Mouse (Mus musculus): ENCODE measurements at regions not wholly inside any gene's neighbourhood (a gene's known extent, or its start where the extent isn't known, plus 50 kb on each side); places are given as distances from the start of the nearest gene placed in this dataset.
A peak's percentile ranks its signal among the peaks of the same experiment; 100 is the strongest.

DNA sequence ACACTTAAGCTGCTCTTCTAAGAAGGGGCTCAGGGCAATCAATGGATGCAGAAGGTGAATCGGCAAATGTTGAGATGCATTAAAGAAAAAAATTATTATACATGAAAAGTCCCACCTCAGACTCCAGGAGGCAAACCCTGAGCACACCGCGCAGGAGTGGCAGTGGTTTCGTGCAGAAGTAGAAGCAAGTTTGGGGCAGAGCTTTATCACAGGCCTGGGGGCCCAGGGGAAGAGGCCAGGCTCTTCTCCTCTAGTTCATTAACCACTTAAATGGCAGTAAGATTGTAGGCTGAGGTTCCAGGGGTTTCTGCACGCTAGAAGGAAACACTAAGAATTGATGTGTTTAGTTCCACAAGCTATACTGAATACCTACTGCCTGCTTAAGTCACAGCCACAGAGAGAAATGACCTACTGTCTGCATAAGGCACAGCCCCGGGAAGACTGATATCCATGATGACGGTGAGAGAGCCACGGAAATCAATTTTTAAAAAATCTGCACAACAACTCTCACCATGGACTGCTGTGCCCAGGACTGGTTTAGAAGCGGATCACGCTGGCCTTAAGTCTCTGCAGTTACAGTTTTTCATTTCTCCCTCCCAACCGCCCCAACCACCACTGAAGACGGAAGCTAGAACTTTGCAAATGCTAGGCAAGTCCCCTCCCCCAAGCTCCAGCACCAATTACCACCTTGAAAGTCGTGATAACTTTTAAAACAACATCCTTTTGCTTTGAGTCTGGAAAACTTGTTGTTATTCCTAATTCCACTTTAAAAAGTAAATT, 132.2 kb upstream of the Lef1 start:
- no peak for DNase-seq (ENCODE audit: low spot score)

- DNase-seq (ENCODE audit: low spot score) = no peak
Measured at GRCm38 (mm10) chr3:130976206-130976605, 134.1 kb upstream of the Lef1 start.

GRCm38 (mm10) chr3:130975291-130975690, 135.0 kb upstream of the Lef1 start:
- no peak for DNase-seq (ENCODE audit: low spot score)

GRCm38 (mm10) chr3:130972126-130972525, 138.1 kb upstream of the Lef1 start:
- no peak for DNase-seq (ENCODE audit: low spot score)

DNA sequence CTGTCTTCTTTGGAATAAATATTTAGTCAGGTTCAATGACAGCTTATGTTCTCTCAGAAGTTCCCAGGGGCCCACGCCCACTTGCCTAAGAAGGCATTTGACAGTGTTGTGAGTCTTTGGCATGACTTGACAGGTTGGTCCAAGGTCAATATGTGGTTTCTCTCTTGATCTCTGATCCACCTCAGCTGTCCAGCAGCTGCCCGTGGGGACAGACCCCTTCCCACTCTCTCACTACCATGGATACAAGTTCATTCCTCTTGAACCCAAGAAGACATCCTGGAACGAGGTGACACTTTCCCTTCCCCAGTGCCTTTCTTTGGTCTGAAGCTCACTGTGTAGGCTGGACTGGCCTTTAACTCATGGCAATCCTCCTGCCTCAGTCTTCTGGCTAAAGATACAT, 145.0 kb upstream of the Lef1 start:
- no peak for DNase-seq (ENCODE audit: low spot score)

- no peak for DNase-seq (ENCODE audit: low spot score)
Measured at GRCm38 (mm10) chr3:130964088-130964487, 146.2 kb upstream of the Lef1 start.

DNA sequence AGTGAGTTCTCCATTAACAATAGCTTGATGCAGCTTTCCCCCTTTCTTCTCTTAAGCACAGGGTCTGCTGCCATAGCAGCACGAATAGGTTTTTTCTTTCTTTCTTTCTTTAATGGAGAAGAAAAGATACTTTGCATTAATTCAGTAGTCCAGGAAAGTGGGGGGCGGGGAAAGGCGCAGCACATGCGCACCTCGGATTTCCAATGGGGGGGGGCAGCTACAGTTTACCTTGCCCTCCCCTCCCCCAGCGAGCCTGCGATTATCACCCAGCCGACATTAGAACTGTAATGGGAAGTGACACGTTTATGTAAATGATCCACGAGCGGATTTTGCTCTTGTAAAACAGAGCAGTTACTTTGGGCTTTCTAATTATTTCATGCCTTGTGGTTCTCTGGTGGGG, 146.6 kb upstream of the Lef1 start:
- DNase-seq (ENCODE audit: low spot score) = no peak

GRCm38 (mm10) chr3:130962701-130963472, 147.4 kb upstream of the Lef1 start:
- no peak for DNase-seq (ENCODE audit: low spot score)

DNA sequence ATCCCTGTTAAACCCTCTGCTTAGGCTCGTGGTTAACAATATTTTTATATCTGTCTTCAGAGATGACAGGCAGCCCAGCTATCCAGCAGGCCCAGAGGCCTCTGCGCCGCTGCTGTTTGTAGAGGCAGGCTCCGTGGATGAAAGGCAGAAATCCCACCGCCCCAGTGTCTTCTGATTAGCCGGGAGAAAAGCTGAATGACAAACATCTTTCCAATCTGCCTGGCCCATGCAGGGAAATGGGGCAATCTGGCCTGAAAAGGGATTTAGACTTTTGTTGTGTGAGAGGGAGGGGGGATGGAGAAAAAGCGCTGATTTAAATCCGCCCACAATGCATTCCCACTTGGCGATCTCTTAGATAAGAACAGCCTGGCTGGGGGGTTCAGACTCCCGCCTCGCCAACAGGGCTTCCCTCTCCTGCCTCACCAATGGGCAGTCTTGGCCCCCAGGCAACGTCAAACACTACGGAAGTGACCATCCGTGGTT, 148.1 kb upstream of the Lef1 start:
- DNase-seq (ENCODE audit: low spot score) = no peak

GRCm38 (mm10) chr3:130961704-130962103, 148.6 kb upstream of the Lef1 start:
- no peak for DNase-seq (ENCODE audit: low spot score)

- no peak for DNase-seq (ENCODE audit: low spot score)
Measured at GRCm38 (mm10) chr3:130955958-130956357, 154.3 kb upstream of the Lef1 start.

- no peak for DNase-seq (ENCODE audit: low spot score)
Measured at GRCm38 (mm10) chr3:130951381-130951780, 158.9 kb upstream of the Lef1 start.

- DNase-seq (ENCODE audit: low spot score) = no peak
Measured at GRCm38 (mm10) chr3:130950872-130951271, 159.4 kb upstream of the Lef1 start.

DNA sequence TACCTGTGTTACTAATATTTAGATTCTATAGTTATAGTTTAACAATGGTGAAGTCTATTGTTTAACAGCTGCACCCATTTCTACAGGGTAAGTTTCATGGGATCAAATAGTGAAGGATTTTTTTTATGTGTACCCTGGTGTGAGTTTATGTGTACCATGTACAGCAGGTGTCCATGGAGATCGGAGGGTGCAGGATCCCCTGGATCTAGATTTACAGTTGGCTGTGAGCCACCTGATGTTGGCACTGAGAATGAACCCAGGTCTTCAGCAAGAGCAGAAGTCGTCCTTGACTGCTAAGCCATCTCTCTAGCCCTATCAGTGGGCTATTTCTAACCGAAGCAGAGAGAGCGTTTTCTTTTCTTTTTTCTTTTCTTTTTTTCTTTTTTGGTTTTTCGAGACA, 162.4 kb upstream of the Lef1 start:
- no peak for DNase-seq (ENCODE audit: low spot score)

GRCm38 (mm10) chr3:130947277-130947606, 163.0 kb upstream of the Lef1 start:
- no peak for DNase-seq (ENCODE audit: low spot score)

DNA sequence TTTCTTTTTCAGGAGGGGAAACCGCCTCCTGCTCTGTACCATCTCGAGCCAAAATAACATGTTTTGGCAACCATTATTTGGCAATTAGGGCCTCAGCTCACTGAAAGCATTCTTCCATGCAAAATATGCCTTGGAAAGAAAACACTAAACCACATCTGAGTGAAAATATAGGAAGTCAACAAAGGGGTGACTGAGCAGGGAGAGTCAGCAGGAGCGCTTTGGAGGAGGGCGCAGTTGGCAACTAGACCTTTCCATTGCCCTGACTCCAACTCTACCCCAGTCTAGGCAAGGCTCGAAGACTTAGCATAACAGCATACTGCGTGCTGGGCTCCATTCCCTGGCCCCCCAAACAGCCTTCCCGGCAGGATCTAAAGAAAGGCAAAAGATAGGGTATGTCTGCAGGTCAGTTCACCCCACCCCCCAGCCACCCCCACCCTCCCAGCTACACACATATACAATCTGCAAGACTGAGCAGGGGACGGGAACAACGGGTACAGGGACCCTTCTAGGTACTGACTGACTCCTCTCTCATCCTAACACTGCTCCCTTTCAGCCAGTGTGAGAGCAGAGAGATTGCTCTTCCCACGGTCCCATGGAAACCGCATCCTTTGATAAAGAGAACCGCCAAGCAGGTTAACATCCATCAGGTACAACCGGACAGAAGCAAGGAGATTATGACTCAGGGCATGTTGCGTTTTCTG, 163.5 kb upstream of the Lef1 start:
- no peak for DNase-seq (ENCODE audit: low spot score)

- peak; percentile 33 for DNase-seq (ENCODE audit: low spot score)
Measured at GRCm38 (mm10) chr3:130945861-130946449, 164.3 kb upstream of the Lef1 start.

DNA sequence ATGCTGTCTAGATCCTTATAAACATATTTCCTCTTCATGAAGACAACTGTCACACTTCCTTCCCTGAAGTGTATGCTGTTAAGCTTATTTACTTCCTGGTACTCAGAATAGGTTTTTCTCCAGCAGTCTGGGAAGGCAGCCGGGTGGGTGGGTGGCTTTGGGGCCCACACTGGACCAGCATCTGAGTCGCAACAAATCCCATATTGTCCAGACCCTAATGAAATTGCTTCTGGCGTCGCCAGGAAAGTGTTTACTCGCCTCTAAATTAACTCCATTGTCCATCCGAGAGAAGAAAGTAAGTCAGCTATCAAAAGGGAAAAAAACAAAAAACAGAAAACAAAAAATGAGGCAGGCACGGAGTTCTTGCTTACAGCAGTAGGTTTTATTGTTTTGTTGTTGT, 164.9 kb upstream of the Lef1 start:
- no peak for DNase-seq (ENCODE audit: low spot score)

GRCm38 (mm10) chr3:130944241-130944640, 166.0 kb upstream of the Lef1 start:
- DNase-seq (ENCODE audit: low spot score) = no peak

GRCm38 (mm10) chr3:130942947-130943630, 167.2 kb upstream of the Lef1 start:
- DNase-seq (ENCODE audit: low spot score) = no peak

DNA sequence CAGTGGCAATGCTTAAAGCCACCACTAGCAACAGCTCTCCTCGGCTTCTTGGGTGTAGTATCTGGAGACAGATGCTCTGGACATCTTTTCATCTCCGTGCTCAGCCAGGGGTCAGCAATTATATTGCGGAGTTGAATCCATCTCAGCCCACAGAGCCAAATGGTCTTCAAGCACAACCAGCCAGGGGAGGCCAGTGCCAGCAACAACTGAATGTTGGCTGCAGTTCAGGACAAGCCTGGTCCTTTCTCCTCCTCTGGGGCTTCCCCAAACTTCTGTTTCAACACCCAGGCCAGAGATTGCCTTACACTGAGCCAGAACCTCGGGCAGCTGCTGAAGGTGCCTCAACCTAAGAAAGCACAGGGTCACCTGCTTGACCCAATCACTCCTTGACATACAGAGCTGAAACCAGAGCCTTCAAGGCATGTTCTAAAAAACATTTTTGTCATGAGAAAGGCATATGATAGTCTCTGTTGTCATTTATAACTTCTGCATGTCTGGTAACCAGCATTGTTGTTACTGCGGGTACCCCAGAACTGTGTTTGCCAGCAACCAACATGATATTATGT, 169.9 kb upstream of the Lef1 start:
- peak; percentile 38 for DNase-seq (ENCODE audit: low spot score)

DNA sequence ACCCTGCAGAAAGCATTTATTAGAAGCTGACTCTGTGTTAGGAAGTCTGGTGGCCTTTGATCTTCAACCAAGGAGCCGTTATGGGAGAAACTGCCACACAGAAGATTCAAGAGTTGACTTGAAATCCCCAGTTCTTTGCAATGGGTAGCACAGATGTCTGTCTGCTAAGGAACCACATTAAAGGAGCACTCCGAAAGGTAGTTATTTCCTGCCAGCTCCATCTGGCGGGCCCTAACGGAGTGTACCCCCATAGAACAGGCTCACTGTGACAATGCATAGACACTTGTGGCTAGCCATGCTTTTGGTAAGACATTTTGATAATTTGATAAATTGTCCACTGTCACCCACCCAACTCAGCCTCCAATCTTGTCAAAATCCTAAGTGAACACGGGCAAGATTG, 173.3 kb upstream of the Lef1 start:
- DNase-seq (ENCODE audit: low spot score) = no peak
